Mouse (Mus musculus): ENCODE measurements around the gene Kcnq4. TPM values are rescaled to one million over a fixed set of nuclear protein-coding genes. Genes with fewer than 3 reads are reported as not detected.

Gene Kcnq4
- 10.9 and 11.2 TPM in 2 replicates for polyA plus RNA-seq (2012; rRNA removed)

- TF ChIP-seq CTCF (IDR thresholded peaks at IDR 0.05; ENCODE audit: extremely low read depth, insufficient read depth, low read length) (no peak), POLR2A (IDR thresholded peaks at IDR 0.05; ENCODE audit: extremely low read depth, insufficient read depth, low read length) (no peak)
- H3K4me1 ChIP-seq (ENCODE audit: control insufficient read depth, insufficient read depth, low read length) = no peaks in the 10 kb centered on the region
- H3K4me3 ChIP-seq (ENCODE audit: insufficient read depth, low read length) = peak within 1 kb of the TSS; percentile 30; the same call in 1 of the 2 replicates
- H3K27ac ChIP-seq (ENCODE audit: insufficient read depth, low read length) = no peak within 1 kb of the TSS
These were observed at the start of gene Kcnq4 for GRCm38 (mm10) chr4:120747941-120748866. Gene Kcnq4, minus strand, starts transcription at chr4:120748612.

GRCm38 (mm10) chr4:120796687-120797086 lies 48.3 kb upstream of the Kcnq4 start:
- Histone ChIP-seq H3K4me1 (ENCODE audit: control insufficient read depth, insufficient read depth, low read length) (peaks cover 4% of the 10 kb centered on the region), H3K4me3 (ENCODE audit: insufficient read depth, low read length) (no peak overlapping the region), H3K27ac (ENCODE audit: insufficient read depth, low read length) (no peak overlapping the region)
- TF ChIP-seq POLR2A (IDR thresholded peaks at IDR 0.05; ENCODE audit: extremely low read depth, insufficient read depth, low read length) (no peak), CTCF (IDR thresholded peaks at IDR 0.05; ENCODE audit: extremely low read depth, insufficient read depth, low read length) (no peak)

- Histone ChIP-seq H3K27ac (ENCODE audit: insufficient read depth, low read length) (no peak overlapping the region), H3K4me1 (ENCODE audit: control insufficient read depth, insufficient read depth, low read length) (peaks cover 4% of the 10 kb centered on the region), H3K4me3 (ENCODE audit: insufficient read depth, low read length) (no peak overlapping the region)
- no peak for TF ChIP-seq CTCF (IDR thresholded peaks at IDR 0.05; ENCODE audit: extremely low read depth, insufficient read depth, low read length)
- no peak for TF ChIP-seq POLR2A (IDR thresholded peaks at IDR 0.05; ENCODE audit: extremely low read depth, insufficient read depth, low read length)
These were observed 47.2 kb upstream of the Kcnq4 start for GRCm38 (mm10) chr4:120795646-120796045.

GRCm38 (mm10) chr4:120792918-120793317 lies 44.5 kb upstream of the Kcnq4 start:
- peaks cover 4% of the 10 kb centered on the region for H3K4me1 ChIP-seq (ENCODE audit: control insufficient read depth, insufficient read depth, low read length)

GRCm38 (mm10) chr4:120790027-120790426 lies 41.6 kb upstream of the Kcnq4 start:
- H3K4me3 ChIP-seq (ENCODE audit: insufficient read depth, low read length) = no peak overlapping the region
- H3K27ac ChIP-seq (ENCODE audit: insufficient read depth, low read length) = no peak overlapping the region
- peaks cover 3% of the 10 kb centered on the region for H3K4me1 ChIP-seq (ENCODE audit: control insufficient read depth, insufficient read depth, low read length)
- TF ChIP-seq POLR2A (IDR thresholded peaks at IDR 0.05; ENCODE audit: extremely low read depth, insufficient read depth, low read length) (no peak), CTCF (IDR thresholded peaks at IDR 0.05; ENCODE audit: extremely low read depth, insufficient read depth, low read length) (no peak)

More at GRCm38 (mm10) chr4:120792918-120793317, 44.5 kb upstream of the Kcnq4 start:
- TF ChIP-seq CTCF (IDR thresholded peaks at IDR 0.05; ENCODE audit: extremely low read depth, insufficient read depth, low read length) (no peak), POLR2A (IDR thresholded peaks at IDR 0.05; ENCODE audit: extremely low read depth, insufficient read depth, low read length) (no peak)
- Histone ChIP-seq H3K27ac (ENCODE audit: insufficient read depth, low read length) (no peak overlapping the region), H3K4me3 (ENCODE audit: insufficient read depth, low read length) (no peak overlapping the region)

GRCm38 (mm10) chr4:120755801-120756200 lies 7.4 kb upstream of the Kcnq4 start:
- Histone ChIP-seq H3K4me3 (ENCODE audit: insufficient read depth, low read length) (no peak overlapping the region), H3K27ac (ENCODE audit: insufficient read depth, low read length) (no peak overlapping the region), H3K4me1 (ENCODE audit: control insufficient read depth, insufficient read depth, low read length) (no peaks in the 10 kb centered on the region)
- no peak for TF ChIP-seq CTCF (IDR thresholded peaks at IDR 0.05; ENCODE audit: extremely low read depth, insufficient read depth, low read length)
- no peak for TF ChIP-seq POLR2A (IDR thresholded peaks at IDR 0.05; ENCODE audit: extremely low read depth, insufficient read depth, low read length)

GRCm38 (mm10) chr4:120755299-120755698 lies 6.9 kb upstream of the Kcnq4 start:
- no peak overlapping the region for H3K27ac ChIP-seq (ENCODE audit: insufficient read depth, low read length)
- H3K4me1 ChIP-seq (ENCODE audit: control insufficient read depth, insufficient read depth, low read length) = no peaks in the 10 kb centered on the region
- H3K4me3 ChIP-seq (ENCODE audit: insufficient read depth, low read length) = no peak overlapping the region
- TF ChIP-seq POLR2A (IDR thresholded peaks at IDR 0.05; ENCODE audit: extremely low read depth, insufficient read depth, low read length) (no peak), CTCF (IDR thresholded peaks at IDR 0.05; ENCODE audit: extremely low read depth, insufficient read depth, low read length) (peak; percentile 77)

GRCm38 (mm10) chr4:120749601-120750000 lies 1.2 kb upstream of the Kcnq4 start:
- TF ChIP-seq POLR2A (IDR thresholded peaks at IDR 0.05; ENCODE audit: extremely low read depth, insufficient read depth, low read length) (no peak), CTCF (IDR thresholded peaks at IDR 0.05; ENCODE audit: extremely low read depth, insufficient read depth, low read length) (no peak)
- no peaks in the 10 kb centered on the region for H3K4me1 ChIP-seq (ENCODE audit: control insufficient read depth, insufficient read depth, low read length)
- H3K4me3 ChIP-seq (ENCODE audit: insufficient read depth, low read length) = no peak overlapping the region
- H3K27ac ChIP-seq (ENCODE audit: insufficient read depth, low read length) = no peak overlapping the region

GRCm38 (mm10) chr4:120747243-120747792 lies 1.1 kb downstream of the Kcnq4 start:
- no peaks in the 10 kb centered on the region for H3K4me1 ChIP-seq (ENCODE audit: control insufficient read depth, insufficient read depth, low read length)
- H3K27ac ChIP-seq (ENCODE audit: insufficient read depth, low read length) = no peak overlapping the region
- H3K4me3 ChIP-seq (ENCODE audit: insufficient read depth, low read length) = peak overlapping the region; percentile 30
- TF ChIP-seq POLR2A (IDR thresholded peaks at IDR 0.05; ENCODE audit: extremely low read depth, insufficient read depth, low read length) (no peak), CTCF (IDR thresholded peaks at IDR 0.05; ENCODE audit: extremely low read depth, insufficient read depth, low read length) (no peak)
